Mouse (Mus musculus) liver, adult 2 months (tissue): ENCODE measurements around the gene Vps33a. TPM values are rescaled to one million over a fixed set of nuclear protein-coding genes. Genes with fewer than 3 reads are reported as not detected.

Experiments used
- DNase-seq: peaks from one replicate; pipeline ENCODE4 v3.0.0-alpha.2; 2011; ENCODE audit warnings: low read depth, low spot score; ENCODE audit errors: extremely low read depth
- H3K27ac ChIP-seq: fragments of 200-500 bp; replicated peaks from 2 replicates; pipeline ENCODE4 v1.5.1; 2012; ENCODE audit warnings: low read depth, mild to moderate bottlenecking, control low read depth, inconsistent platforms, low read length; ENCODE audit not compliant: insufficient read depth
- H3K27me3 ChIP-seq: fragments of 200-500 bp; 2 replicates; pipeline ENCODE4 v1.6.1; 2012; ENCODE audit warnings: mild to moderate bottlenecking, moderate library complexity, low read length, inconsistent platforms; ENCODE audit not compliant: control insufficient read depth, insufficient read depth
- H3K36me3 ChIP-seq: fragments of 200-500 bp; 2 replicates; pipeline ENCODE4 v1.6.1; 2012; ENCODE audit warnings: low read length, inconsistent platforms; ENCODE audit not compliant: control insufficient read depth, insufficient read depth
- H3K4me1 ChIP-seq: fragments of 200-500 bp; 2 replicates; pipeline ENCODE4 v1.6.1; 2011; ENCODE audit warnings: low read length; ENCODE audit not compliant: control insufficient read depth, insufficient read depth
- H3K4me3 ChIP-seq: fragments of 200-500 bp; 2 replicates; pipeline ENCODE4 v1.5.1; 2011; ENCODE audit warnings: low read depth, mild to moderate bottlenecking, control low read depth, low read length, moderate library complexity; ENCODE audit not compliant: insufficient read depth
- H3K79me2 ChIP-seq: fragments of 200-500 bp; 2 replicates; pipeline ENCODE4 v1.6.1; 2012; ENCODE audit warnings: inconsistent platforms, mild to moderate bottlenecking, low read length, moderate library complexity; ENCODE audit not compliant: control insufficient read depth, insufficient read depth
- H3K9ac ChIP-seq: fragments of 200-500 bp; 2 replicates; pipeline ENCODE4 v1.6.1; 2012; ENCODE audit warnings: low read depth, mild to moderate bottlenecking, control low read depth, inconsistent platforms, low read length
- CTCF ChIP-seq: fragments of 200-500 bp; IDR thresholded peaks from 2 replicates; pipeline ENCODE4 v1.5.1; 2011; ENCODE audit warnings: low read depth, low read length, control low read depth
- POLR2A ChIP-seq: fragments of 200-500 bp; IDR thresholded peaks from 2 replicates; pipeline ENCODE4 v1.6.1; 2011; ENCODE audit warnings: low read length, control low read depth; ENCODE audit not compliant: insufficient read depth; ENCODE audit errors: extremely low read depth
- WGBS: fragments of 180-500 bp; shearing (Covaris S2); methylation state at CpG from one replicate; pipeline ENCODE4 v1.1.7; 2018; 5-methylcytosine and 5-hydroxymethylcytosine counted together
- polyA plus RNA-seq: library from polyadenylated mRNA; depleted of rRNA; stranded (reverse); fragments of >200 nt; gene quantifications from 2 replicates; pipeline ENCODE4 v1.2.3, GENCODE M21; 2012
- total RNA-seq: library from RNA; depleted of rRNA; stranded (reverse); fragments of >200 nt; gene quantifications from 2 replicates; pipeline ENCODE4 v1.2.3, GENCODE M21; 2014

Vps33a gene
- total and polyA plus RNA-seq, 2 experiments: 10.5 to 15.4 TPM

DNA sequence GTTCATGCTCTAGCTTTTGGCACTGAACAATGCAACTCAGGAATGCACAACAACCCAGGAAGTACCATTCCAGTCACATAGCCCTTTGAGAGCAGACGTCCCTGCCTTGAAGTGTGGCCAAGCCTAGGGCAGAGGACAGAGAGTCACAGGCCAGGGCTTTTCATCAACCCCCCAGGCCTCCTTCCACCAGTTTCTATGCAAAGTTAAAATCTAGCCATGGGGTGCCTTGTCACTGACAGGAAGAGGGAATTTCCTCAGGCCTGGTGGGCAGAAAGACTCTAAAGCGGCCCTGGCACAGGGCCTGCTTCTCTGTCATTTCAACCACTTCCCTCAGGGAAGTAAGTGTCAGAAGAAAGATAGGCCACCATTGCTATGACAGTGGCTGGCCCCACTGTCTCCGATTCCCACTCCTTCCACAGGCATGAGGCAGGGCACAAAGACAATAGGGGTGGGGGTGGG is 34.4 kb upstream of the Vps33a start:
- Histone ChIP-seq H3K4me1 (no peaks in the 10 kb centered on the region), H3K27ac (no peak overlapping the region), H3K4me3 (no peak overlapping the region), H3K36me3 (peaks cover 28% of the 10 kb centered on the region), H3K79me2 (no peaks in the 10 kb centered on the region), H3K9ac (no peak overlapping the region), H3K27me3 (no peaks in the 10 kb centered on the region)
- TF ChIP-seq POLR2A (no peak), CTCF (no peak)
- no peak for DNase-seq
- 73% methylated on average over 3 of the region's 3 CpGs for WGBS

- 70% methylated on average over 11 of the region's 11 CpGs for WGBS
- Histone ChIP-seq H3K4me1 (no peaks in the 10 kb centered on the region), H3K36me3 (peaks cover 32% of the 10 kb centered on the region), H3K9ac (no peak overlapping the region), H3K4me3 (no peak overlapping the region), H3K79me2 (no peaks in the 10 kb centered on the region), H3K27me3 (no peaks in the 10 kb centered on the region), H3K27ac (no peak overlapping the region)
- no peak for TF ChIP-seq CTCF
- TF ChIP-seq POLR2A: no peak
- no peak for DNase-seq
Observed at GRCm38 (mm10) chr5:123603496-123603895, 30.7 kb upstream of the Vps33a start.

DNA sequence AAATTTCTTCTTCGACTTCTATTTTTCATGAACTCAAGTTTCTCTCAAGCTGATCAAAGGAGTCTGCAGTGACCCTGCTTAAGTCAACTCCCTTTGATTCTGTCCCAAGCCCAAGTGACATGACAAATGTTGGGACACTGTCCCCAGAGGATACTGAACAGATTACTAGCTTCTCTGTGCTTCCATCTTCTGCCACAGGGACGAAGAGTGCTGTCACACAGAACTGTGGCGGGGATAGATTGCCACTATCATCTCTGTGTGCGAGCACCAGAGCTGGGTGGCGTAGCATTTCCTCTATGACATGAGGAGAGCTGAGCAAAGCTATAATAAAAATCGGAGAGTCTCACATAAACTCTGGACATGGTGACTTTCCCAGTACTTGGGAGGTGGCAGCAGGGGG is 29.3 kb upstream of the Vps33a start:
- H3K4me1 ChIP-seq: no peaks in the 10 kb centered on the region; the same call in 1 of the 2 replicates
- H3K36me3 ChIP-seq: peaks cover 33% of the 10 kb centered on the region
- TF ChIP-seq POLR2A (no peak), CTCF (no peak)
- 87% methylated on average over 6 of the region's 6 CpGs for WGBS
- no peaks in the 10 kb centered on the region for H3K27me3 ChIP-seq
- H3K79me2 ChIP-seq: no peaks in the 10 kb centered on the region
- H3K27ac ChIP-seq: no peak overlapping the region
- no peak overlapping the region for H3K9ac ChIP-seq
- DNase-seq: no peak
- H3K4me3 ChIP-seq: no peak overlapping the region

DNA sequence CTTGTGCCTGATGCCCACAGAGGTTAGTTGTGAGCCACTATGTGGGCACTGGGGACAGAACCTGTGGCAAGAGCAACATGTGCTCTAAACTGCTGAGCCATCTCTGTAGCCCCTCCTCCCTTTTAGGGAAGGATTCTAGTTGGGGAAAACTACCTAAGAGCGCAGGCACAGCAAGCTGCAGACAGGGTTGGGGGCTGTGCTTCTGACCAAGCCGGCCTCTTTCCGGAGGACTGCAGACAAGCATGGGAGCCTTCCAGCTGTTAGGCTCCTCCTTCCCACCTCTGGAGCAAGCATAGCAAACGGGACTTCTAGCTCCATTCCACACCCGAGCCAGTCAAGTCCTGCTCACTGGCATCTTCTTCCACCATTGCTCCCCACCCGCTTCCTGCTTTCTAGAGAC is 26.5 kb upstream of the Vps33a start:
- 85% methylated on average over 6 of the region's 6 CpGs for WGBS
- no peaks in the 10 kb centered on the region for H3K79me2 ChIP-seq
- no peaks in the 10 kb centered on the region for H3K27me3 ChIP-seq
- H3K4me3 ChIP-seq: no peak overlapping the region
- H3K9ac ChIP-seq: no peak overlapping the region
- TF ChIP-seq POLR2A (no peak), CTCF (no peak)
- no peak overlapping the region for H3K27ac ChIP-seq
- DNase-seq: no peak
- H3K36me3 ChIP-seq: peaks cover 36% of the 10 kb centered on the region
- no peaks in the 10 kb centered on the region; the same call in 1 of the 2 replicates for H3K4me1 ChIP-seq

GRCm38 (mm10) chr5:123593622-123594280 is 20.9 kb upstream of the Vps33a start:
- Histone ChIP-seq H3K36me3 (peaks cover 45% of the 10 kb centered on the region), H3K9ac (no peak overlapping the region), H3K79me2 (no peaks in the 10 kb centered on the region), H3K27ac (no peak overlapping the region), H3K27me3 (no peaks in the 10 kb centered on the region), H3K4me1 (no peaks in the 10 kb centered on the region; the same call in 1 of the 2 replicates), H3K4me3 (no peak overlapping the region)
- 96% methylated on average over 10 of the region's 10 CpGs for WGBS
- TF ChIP-seq CTCF (no peak), POLR2A (no peak)
- DNase-seq: no peak

- H3K27ac ChIP-seq: no peak overlapping the region
- 86% methylated on average over 6 of the region's 6 CpGs for WGBS
- H3K4me3 ChIP-seq: no peak overlapping the region
- H3K36me3 ChIP-seq: peaks cover 38% of the 10 kb centered on the region
- TF ChIP-seq CTCF (no peak), POLR2A (no peak)
- H3K9ac ChIP-seq: no peak overlapping the region
- no peaks in the 10 kb centered on the region for H3K79me2 ChIP-seq
- no peak for DNase-seq
- H3K27me3 ChIP-seq: no peaks in the 10 kb centered on the region
- H3K4me1 ChIP-seq: no peaks in the 10 kb centered on the region
Observed at GRCm38 (mm10) chr5:123580043-123580442, 7.2 kb upstream of the Vps33a start.
